Mouse (Mus musculus): Measurements from ENCODE around the gene Lasp1.

- TF ChIP-seq CTCF (IDR thresholded peaks at IDR 0.05; ENCODE audit: low read depth): peak; percentile 79
- peak; percentile 82 for TF ChIP-seq EP300 (optimal IDR thresholded peaks at IDR 0.05)
Measured at GRCm38 (mm10) chr11:97883918-97884600, 85.3 kb downstream of the Lasp1 start, which contains the start of gene Fbxo47.

Measured in stomach, postnatal 0 days (tissue).